Mouse (Mus musculus) ES-E14 (cell line): ENCODE data around the gene Ttll8.

Source experiments
- CHD2 ChIP-seq: IDR thresholded peaks from 2 replicates; pipeline ENCODE4 v1.6.1; 2014; ENCODE audit warnings: mild to moderate bottlenecking, low read depth, low read length, inconsistent platforms
- HCFC1 ChIP-seq: IDR thresholded peaks from 2 replicates; pipeline ENCODE4 v1.6.1; 2012; ENCODE audit warnings: low read length, inconsistent platforms, borderline replicate concordance; ENCODE audit not compliant: insufficient read depth
- MAFK ChIP-seq: IDR thresholded peaks from 2 replicates; pipeline ENCODE4 v1.6.1; 2014; ENCODE audit warnings: mild to moderate bottlenecking, low read depth, low read length, inconsistent platforms; ENCODE audit not compliant: insufficient read depth
- ZC3H11A ChIP-seq: IDR thresholded peaks from 2 replicates; pipeline ENCODE4 v1.6.1; 2012; ENCODE audit warnings: low read depth, mild to moderate bottlenecking, inconsistent platforms, low read length, borderline replicate concordance
- ZNF384 ChIP-seq: IDR thresholded peaks from 2 replicates; pipeline ENCODE4 v1.6.1; 2012; ENCODE audit warnings: low read depth, low read length, inconsistent platforms

DNA sequence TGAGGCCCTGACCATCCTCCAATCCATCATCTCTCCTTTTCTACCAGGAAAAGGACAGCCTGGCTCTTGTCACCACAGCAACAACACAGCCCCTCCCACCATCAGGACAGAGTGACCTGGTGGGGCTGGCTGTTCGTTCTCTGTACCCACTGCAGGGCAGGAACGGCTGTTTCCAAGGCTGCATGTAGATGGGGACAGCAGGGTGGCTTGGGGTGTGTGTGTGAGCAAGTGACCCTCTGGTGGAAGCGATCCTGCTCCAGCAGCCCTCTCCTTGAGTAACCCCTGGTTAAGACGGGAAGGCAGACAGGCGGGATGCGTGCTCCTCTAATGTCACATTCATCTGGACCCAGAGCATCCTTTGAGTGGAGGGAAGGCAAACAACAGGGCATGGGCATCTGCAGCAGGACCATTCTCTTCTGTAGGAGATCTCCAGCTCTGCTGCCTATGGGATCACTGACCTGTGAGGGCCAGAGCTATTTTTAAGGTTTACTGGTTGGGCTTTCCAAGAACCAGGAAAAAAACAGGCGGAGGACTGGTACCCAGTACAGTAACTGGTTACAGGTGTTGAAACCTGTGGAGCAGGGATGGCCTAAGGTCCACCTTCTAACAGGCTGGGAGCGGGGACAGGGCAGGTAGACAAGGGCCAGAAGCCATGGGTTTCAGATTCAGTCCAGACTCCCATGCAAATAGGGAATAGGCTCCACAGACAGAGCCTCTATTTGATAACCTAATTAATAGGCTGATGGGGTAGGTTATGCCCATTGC, 94.8 kb downstream of the Ttll8 start:
- TF ChIP-seq HCFC1: no peak
- no peak for TF ChIP-seq CHD2
- TF ChIP-seq ZC3H11A: no peak
- TF ChIP-seq MAFK: no peak
- TF ChIP-seq ZNF384: no peak
